23 mouse cellular contexts compared by ENCODE assay signal in genomic region chr4:68536254-68536653, GRCm38 (mm10).
DNase-seq lines count a peak whose midpoint lies in the region; ATAC-seq lines count a peak whose summit lies in the region.
"Had no signal": no experiment of that assay in that cellular context is flagged by ENCODE, and none has a peak within 500 bp of the region (broad histone marks: within the 10 kb centered on the region; RNA-seq: fewer than 3 reads in every experiment).

No protein-coding gene starts in this region.

- no peak overlapping the region for H3K4me3 ChIP-seq in embryonic facial prominence, embryonic 14.5 days (ENCODE audit: low read depth, low read length)
- H3K4me3 ChIP-seq in embryonic facial prominence, embryonic 10.5 days = no peak overlapping the region
- H3K4me3 ChIP-seq in hindbrain, embryonic 14.5 days (replicated peaks; ENCODE audit: low read length) = no peak overlapping the region
- no peak overlapping the region for H3K4me3 ChIP-seq in hindbrain, embryonic 10.5 days
- H3K4me3 ChIP-seq in midbrain, embryonic 15.5 days = no peak overlapping the region
- H3K4me3 ChIP-seq: gastrocnemius, adult 2 months; heart, embryonic 15.5 days; hindbrain, embryonic 15.5 days; limb, embryonic 10.5 days; liver, embryonic 15.5 days; stomach, embryonic 15.5 days had no signal

- ATAC-seq in embryonic facial prominence, embryonic 14.5 days (ENCODE audit: low read depth) = peak; percentile 65; the same call in 1 of the 2 replicates
- ATAC-seq in hindbrain, embryonic 14.5 days (ENCODE audit: low FRiP score) = no peak
- peak; percentile 50 for ATAC-seq in midbrain, embryonic 15.5 days (replicated peaks)
- ATAC-seq: lung, postnatal 0 days had no signal

- DNase-seq in embryonic facial prominence, embryonic 14.5 days (ENCODE audit: low spot score) = peak; percentile 45
- DNase-seq in embryonic facial prominence, embryonic 10.5 days (ENCODE audit: low spot score) = no peak
- DNase-seq in hindbrain, embryonic 14.5 days (ENCODE audit: low spot score) = no peak
- no peak for DNase-seq in hindbrain, embryonic 10.5 days (ENCODE audit: low spot score)
- peak; percentile 6 for DNase-seq in Muller cell, postnatal 12 days (ENCODE audit: inconsistent ontology term)
- DNase-seq in neural tube, embryonic 10.5 days (ENCODE audit: extremely low spot score, low spot score) = no peak
- DNase-seq: adrenal gland, postnatal 25 days; cerebellum, adult 9-10 months; gastrocnemius, adult 2 months; heart, postnatal 36 days; kidney, adult 2 months; kidney, postnatal 14 days; liver; right cerebral cortex, postnatal 4 days; thymus, postnatal 25 days had no signal

- H3K27me3 ChIP-seq in embryonic facial prominence, embryonic 14.5 days (replicated peaks; ENCODE audit: control insufficient read depth, insufficient read depth, low read length) = no peaks in the 10 kb centered on the region
- H3K27me3 ChIP-seq in embryonic facial prominence, embryonic 10.5 days (replicated peaks; ENCODE audit: low read depth, poor library complexity, severe bottlenecking) = no peaks in the 10 kb centered on the region
- H3K27me3 ChIP-seq in hindbrain, embryonic 14.5 days (ENCODE audit: control insufficient read depth, insufficient read depth, low read length) = no peaks in the 10 kb centered on the region
- no peaks in the 10 kb centered on the region for H3K27me3 ChIP-seq in hindbrain, embryonic 10.5 days (ENCODE audit: insufficient read depth, poor library complexity, severe bottlenecking)
- H3K27me3 ChIP-seq in midbrain, embryonic 15.5 days (replicated peaks) = no peaks in the 10 kb centered on the region
- H3K27me3 ChIP-seq: heart, embryonic 15.5 days; hindbrain, embryonic 15.5 days; liver, embryonic 15.5 days; stomach, embryonic 15.5 days had no signal

- H3K27ac ChIP-seq in embryonic facial prominence, embryonic 14.5 days (replicated peaks; ENCODE audit: low read depth, low read length) = no peak overlapping the region
- H3K27ac ChIP-seq in embryonic facial prominence, embryonic 10.5 days (replicated peaks) = no peak overlapping the region
- 0 out of 2 replicates have a peak overlapping the region, but pooled peaks have one; percentile 22 for H3K27ac ChIP-seq in hindbrain, embryonic 14.5 days
- no peak overlapping the region for H3K27ac ChIP-seq in hindbrain, embryonic 10.5 days
- H3K27ac ChIP-seq in midbrain, embryonic 15.5 days = peak overlapping the region; percentile 45; the same call in 1 of the 2 replicates
- H3K27ac ChIP-seq: gastrocnemius, adult 2 months; heart, embryonic 15.5 days; hindbrain, embryonic 15.5 days; limb, embryonic 10.5 days; liver, embryonic 15.5 days; macrophage; stomach, embryonic 15.5 days had no signal

- no peak overlapping the region for H3K4me2 ChIP-seq in embryonic facial prominence, embryonic 14.5 days (ENCODE audit: low read depth, low read length)
- H3K4me2 ChIP-seq in hindbrain, embryonic 14.5 days (replicated peaks) = no peak overlapping the region
- no peak overlapping the region for H3K4me2 ChIP-seq in midbrain, embryonic 15.5 days
- H3K4me2 ChIP-seq: heart, embryonic 15.5 days; hindbrain, embryonic 15.5 days; liver, embryonic 15.5 days; stomach, embryonic 15.5 days had no signal

- no peaks in the 10 kb centered on the region for H3K4me1 ChIP-seq in embryonic facial prominence, embryonic 14.5 days (ENCODE audit: control insufficient read depth, insufficient read depth, low read length)
- H3K4me1 ChIP-seq in embryonic facial prominence, embryonic 10.5 days = no peaks in the 10 kb centered on the region
- H3K4me1 ChIP-seq in hindbrain, embryonic 14.5 days (replicated peaks; ENCODE audit: control insufficient read depth, insufficient read depth, low read length) = 0 out of 2 replicates have a peak, but pooled peaks cover 4% of the 10 kb centered on the region
- no peaks in the 10 kb centered on the region for H3K4me1 ChIP-seq in hindbrain, embryonic 10.5 days (replicated peaks)
- peaks cover 9% of the 10 kb centered on the region for H3K4me1 ChIP-seq in midbrain, embryonic 15.5 days
- H3K4me1 ChIP-seq: heart, embryonic 15.5 days; limb, embryonic 10.5 days; liver, embryonic 15.5 days; stomach, embryonic 15.5 days had no signal

- H3K9me3 ChIP-seq in embryonic facial prominence, embryonic 14.5 days (ENCODE audit: control insufficient read depth, low read length) = no peaks in the 10 kb centered on the region
- H3K9me3 ChIP-seq in embryonic facial prominence, embryonic 10.5 days = no peaks in the 10 kb centered on the region
- H3K9me3 ChIP-seq in hindbrain, embryonic 14.5 days (ENCODE audit: control insufficient read depth, low read length) = no peaks in the 10 kb centered on the region
- no peaks in the 10 kb centered on the region for H3K9me3 ChIP-seq in hindbrain, embryonic 10.5 days
- H3K9me3 ChIP-seq in midbrain, embryonic 15.5 days = no peaks in the 10 kb centered on the region
- H3K9me3 ChIP-seq: heart, embryonic 15.5 days; hindbrain, embryonic 15.5 days; limb, embryonic 10.5 days; liver, embryonic 15.5 days; stomach, embryonic 15.5 days had no signal

- no peaks in the 10 kb centered on the region for H3K36me3 ChIP-seq in embryonic facial prominence, embryonic 14.5 days (ENCODE audit: control insufficient read depth, insufficient read depth, low read length)
- H3K36me3 ChIP-seq in embryonic facial prominence, embryonic 10.5 days (replicated peaks) = no peaks in the 10 kb centered on the region
- no peaks in the 10 kb centered on the region for H3K36me3 ChIP-seq in hindbrain, embryonic 14.5 days (replicated peaks; ENCODE audit: control insufficient read depth, insufficient read depth)
- no peaks in the 10 kb centered on the region for H3K36me3 ChIP-seq in hindbrain, embryonic 10.5 days
- no peaks in the 10 kb centered on the region for H3K36me3 ChIP-seq in midbrain, embryonic 15.5 days (replicated peaks)
- H3K36me3 ChIP-seq: heart, embryonic 15.5 days; hindbrain, embryonic 15.5 days; limb, embryonic 10.5 days; liver, embryonic 15.5 days; stomach, embryonic 15.5 days had no signal

- H3K9ac ChIP-seq in embryonic facial prominence, embryonic 14.5 days (ENCODE audit: low read depth, low read length) = no peak overlapping the region
- no peak overlapping the region for H3K9ac ChIP-seq in hindbrain, embryonic 14.5 days
- H3K9ac ChIP-seq in midbrain, embryonic 15.5 days = no peak overlapping the region
- H3K9ac ChIP-seq: heart, embryonic 15.5 days; hindbrain, embryonic 15.5 days; liver, embryonic 15.5 days; stomach, embryonic 15.5 days had no signal

- 58% methylated on average over 3 of the region's 3 CpGs for WGBS in embryonic facial prominence, embryonic 14.5 days
- 73% methylated on average over 3 of the region's 3 CpGs for WGBS in embryonic facial prominence, embryonic 10.5 days
- 43% methylated on average over 3 of the region's 3 CpGs for whole genome bisulfite sequencing in hindbrain, embryonic 14.5 days
- 78% methylated on average over 3 of the region's 3 CpGs for WGBS in hindbrain, embryonic 10.5 days
- 21% methylated on average over 3 of the region's 3 CpGs for WGBS in midbrain, embryonic 15.5 days

Comparison
In these comparisons a context has a peak if more than half of its experiments do, and no peak if none do; other contexts are left out.
1. DNase-seq: peak in embryonic facial prominence, embryonic 14.5 days (single experiment) and Muller cell, postnatal 12 days (single experiment); none in embryonic facial prominence, embryonic 10.5 days (single experiment), hindbrain, embryonic 14.5 days (single experiment), hindbrain, embryonic 10.5 days (single experiment) and neural tube, embryonic 10.5 days (single experiment).
2. H3K27ac ChIP-seq: peak in hindbrain, embryonic 14.5 days (single experiment) and midbrain, embryonic 15.5 days (single experiment); none in embryonic facial prominence, embryonic 14.5 days (single experiment), embryonic facial prominence, embryonic 10.5 days (single experiment) and hindbrain, embryonic 10.5 days (single experiment).